Mouse (Mus musculus) C2C12 (cell line): ENCODE measurements around the gene Spaca4.

Experiments used
- CEBPB ChIP-seq: IDR thresholded peaks from one replicate; pipeline ENCODE4 v1.6.1; 2011; ENCODE audit warnings: low read depth, mild to moderate bottlenecking, control low read depth, moderate library complexity
- CTCF ChIP-seq: IDR thresholded peaks from one replicate; pipeline ENCODE4 v1.5.1; 2011; ENCODE audit not compliant: control insufficient read depth, insufficient read depth, insufficient read length
- MAX ChIP-seq: IDR thresholded peaks from one replicate; pipeline ENCODE4 v1.6.1; 2011; ENCODE audit warnings: mild to moderate bottlenecking, control low read depth
- MYOD1 ChIP-seq: IDR thresholded peaks from one replicate; pipeline ENCODE4 v1.6.1; 2011; ENCODE audit warnings: low read depth; ENCODE audit not compliant: control insufficient read depth, insufficient read length
- USF1 ChIP-seq: IDR thresholded peaks from one replicate; pipeline ENCODE4 v1.6.1; 2011; ENCODE audit warnings: low read depth, mild to moderate bottlenecking, control low read depth, moderate library complexity

GRCm38 (mm10) chr7:45747450-45747849 lies 21.8 kb upstream of the Spaca4 start:
- TF ChIP-seq CTCF (no peak), CEBPB (no peak), MAX (no peak), MYOD1 (no peak), USF1 (no peak)
